Mouse (Mus musculus) heart, embryonic 10.5 days (tissue): ENCODE data around the gene Cope. TPM values are rescaled to one million over a fixed set of nuclear protein-coding genes. Genes with fewer than 3 reads are reported as not detected.
A peak's percentile ranks its signal among the peaks of the same experiment; 100 is the strongest.

Experiments used
- DNase-seq: peaks from one replicate; pipeline ENCODE4 v3.0.0-alpha.2; 2017; ENCODE audit warnings: low spot score
- H3K27ac ChIP-seq: fragments of 300-500 bp; sonication (generic); 2 replicates; pipeline ENCODE4 v1.5.1; 2016; ENCODE audit warnings: mild to moderate bottlenecking
- H3K27me3 ChIP-seq: fragments of 300-500 bp; sonication (generic); 2 replicates; pipeline ENCODE4 v1.6.1; 2016; ENCODE audit warnings: mild to moderate bottlenecking; ENCODE audit not compliant: poor library complexity, insufficient read depth, severe bottlenecking
- H3K36me3 ChIP-seq: fragments of 300-500 bp; sonication (generic); 2 replicates; pipeline ENCODE4 v1.6.1; 2016; ENCODE audit warnings: mild to moderate bottlenecking, moderate library complexity
- H3K4me1 ChIP-seq: fragments of 300-500 bp; sonication (generic); 2 replicates; pipeline ENCODE4 v1.6.1; 2016; ENCODE audit warnings: mild to moderate bottlenecking
- H3K4me3 ChIP-seq: fragments of 300-500 bp; sonication (generic); 2 replicates; pipeline ENCODE4 v1.5.1; 2016; ENCODE audit warnings: mild to moderate bottlenecking, moderate library complexity
- H3K9me3 ChIP-seq: fragments of 300-500 bp; sonication (generic); 2 replicates; pipeline ENCODE4 v1.6.1; 2016; ENCODE audit warnings: mild to moderate bottlenecking, moderate library complexity
- WGBS: fragments of 180-500 bp; shearing (Covaris S2); methylation state at CpG from one replicate; pipeline ENCODE4 v1.1.7; 2016; 5-methylcytosine and 5-hydroxymethylcytosine counted together
- polyA plus RNA-seq: library from polyadenylated mRNA; unstranded; fragments of >200 nt; fragmentation: Nextera tagmentation; extraction: Ambion mirVana; gene quantifications from 2 replicates; pipeline ENCODE4 v1.2.1, GENCODE M21; 2016

The Cope gene
- polyA plus RNA-seq, 1 experiment from 2014 or later: 398 TPM

DNA sequence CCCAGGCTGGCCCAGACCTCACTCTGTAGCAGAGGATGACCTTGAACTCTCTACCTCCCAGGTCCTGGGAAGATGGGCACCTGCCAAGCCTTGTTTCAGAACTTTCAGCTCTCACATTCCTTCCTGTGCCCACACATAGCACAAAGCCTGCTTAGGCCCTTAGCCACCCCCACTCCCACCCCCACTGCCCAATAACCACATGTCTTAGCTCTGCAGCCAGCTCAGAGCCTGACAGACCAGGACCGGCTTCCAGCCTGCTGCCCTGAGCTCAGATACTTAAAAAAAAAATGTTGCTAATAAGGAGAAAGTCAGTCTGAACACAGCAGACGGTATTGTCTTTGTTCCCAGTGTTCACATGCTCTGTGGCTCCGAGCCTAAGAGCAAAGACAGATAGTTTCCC is 21.3 kb upstream of the Cope start:
- Histone ChIP-seq H3K9me3 (no peaks in the 10 kb centered on the region), H3K27ac (peak overlapping the region; percentile 74), H3K27me3 (no peaks in the 10 kb centered on the region), H3K4me1 (peaks cover 61% of the 10 kb centered on the region), H3K4me3 (no peak overlapping the region), H3K36me3 (peaks cover 17% of the 10 kb centered on the region)
- WGBS: 51% methylated on average over 3 of the region's 3 CpGs
- DNase-seq: no peak

GRCm38 (mm10) chr8:70282603-70283135 is 19.6 kb upstream of the Cope start, which contains the start of gene Homer3:
Homer3 (plus strand) TSS chr8:70282827.
- 2% methylated on average over 36 of the region's 36 CpGs for WGBS
- peak; percentile 95 for DNase-seq
- Histone ChIP-seq H3K36me3 (peaks cover 34% of the 10 kb centered on the region), H3K27ac (peak within 1 kb of the TSS; percentile 95), H3K4me3 (peak within 1 kb of the TSS; percentile 85), H3K27me3 (no peaks in the 10 kb centered on the region), H3K9me3 (no peaks in the 10 kb centered on the region), H3K4me1 (peaks cover 54% of the 10 kb centered on the region)

DNA sequence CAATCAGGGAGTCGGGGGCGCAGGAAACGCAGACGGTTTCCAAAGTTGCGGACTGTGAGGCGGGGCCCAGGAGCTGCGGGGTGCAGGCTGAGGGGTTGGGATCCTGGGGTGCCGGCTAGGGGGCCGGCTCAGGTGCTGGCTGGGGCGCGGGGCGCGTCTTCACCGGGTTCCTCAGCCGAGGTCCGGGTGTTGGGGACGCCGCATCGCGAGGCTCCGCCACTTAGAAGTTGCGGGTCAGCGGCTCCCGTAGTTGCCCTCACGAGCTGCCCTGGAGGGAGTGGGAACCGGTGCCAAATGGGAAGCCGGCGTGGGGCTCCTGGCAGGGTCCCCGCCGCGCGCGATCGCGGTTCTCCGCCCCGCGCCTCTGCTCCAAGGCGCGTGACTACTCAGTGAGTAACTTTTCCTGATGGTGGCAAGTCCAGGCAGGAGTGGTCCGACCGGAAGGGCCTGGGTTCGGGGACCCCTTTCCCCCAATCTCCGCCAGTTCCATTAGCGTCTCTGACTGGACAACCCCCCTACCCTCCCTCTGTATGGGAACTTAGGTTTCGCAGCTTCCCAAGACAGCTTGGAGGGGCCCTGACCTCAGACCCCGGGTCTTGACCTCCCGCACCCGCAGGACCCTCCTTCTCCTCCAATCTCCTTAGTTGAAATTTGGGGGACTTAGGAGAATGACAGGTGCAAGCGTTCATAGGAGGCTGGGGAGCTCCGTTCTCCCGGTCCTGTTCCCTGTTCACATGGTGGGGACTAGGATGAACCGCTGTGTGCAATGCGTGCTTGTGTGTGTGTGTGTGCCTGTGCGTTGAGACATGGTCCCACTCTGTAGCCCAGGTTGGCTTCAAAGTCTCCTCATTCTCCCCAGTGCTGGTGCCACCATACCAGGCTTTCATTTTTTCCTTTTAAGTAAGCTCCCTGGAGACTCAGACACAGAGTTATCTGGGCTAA is 18.9 kb upstream of the Cope start:
- WGBS: 2% methylated on average over 55 of the region's 55 CpGs

DNA sequence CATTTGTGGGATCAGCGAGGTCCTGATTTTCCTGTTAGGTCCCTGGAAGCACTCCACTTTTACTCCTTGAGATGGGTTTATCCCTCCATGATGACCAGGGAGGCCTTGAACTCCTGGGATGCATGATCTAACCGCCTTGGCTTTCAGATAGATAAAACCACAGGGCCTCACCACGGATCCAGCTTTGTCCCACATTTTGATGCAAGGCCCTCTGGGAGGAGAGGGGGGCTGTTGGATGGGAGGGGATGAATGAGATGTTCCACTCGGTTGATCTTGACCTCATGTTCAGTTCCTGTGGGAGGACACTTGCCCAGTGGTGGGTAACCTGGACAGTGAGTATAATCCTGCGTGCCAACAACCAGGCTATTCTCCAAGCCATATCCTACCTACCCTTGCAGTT is 17.9 kb upstream of the Cope start:
- H3K4me3 ChIP-seq: peak overlapping the region; percentile 85; the same call in 1 of the 2 replicates
- H3K36me3 ChIP-seq: peaks cover 49% of the 10 kb centered on the region
- H3K27ac ChIP-seq: no peak overlapping the region
- WGBS: 75% methylated on average over 5 of the region's 5 CpGs
- peaks cover 37% of the 10 kb centered on the region for H3K4me1 ChIP-seq
- no peaks in the 10 kb centered on the region for H3K9me3 ChIP-seq
- no peaks in the 10 kb centered on the region for H3K27me3 ChIP-seq
- no peak for DNase-seq

More for the DNA sequence above, 18.9 kb upstream of the Cope start:
- Histone ChIP-seq H3K27ac (peak overlapping the region; percentile 95), H3K4me1 (peaks cover 47% of the 10 kb centered on the region), H3K4me3 (peak overlapping the region; percentile 85), H3K9me3 (no peaks in the 10 kb centered on the region), H3K36me3 (peaks cover 39% of the 10 kb centered on the region), H3K27me3 (no peaks in the 10 kb centered on the region)
- no peak for DNase-seq

- no peaks in the 10 kb centered on the region for H3K9me3 ChIP-seq
- H3K4me1 ChIP-seq: peaks cover 36% of the 10 kb centered on the region
- WGBS: 94% methylated on average over 15 of the region's 15 CpGs
- H3K27ac ChIP-seq: no peak overlapping the region
- no peak for DNase-seq
- no peaks in the 10 kb centered on the region for H3K27me3 ChIP-seq
- H3K4me3 ChIP-seq: no peak overlapping the region
- H3K36me3 ChIP-seq: peaks cover 57% of the 10 kb centered on the region
These were observed 17.0 kb upstream of the Cope start for GRCm38 (mm10) chr8:70285304-70285703.

- peaks cover 72% of the 10 kb centered on the region for H3K36me3 ChIP-seq
- 90% methylated on average over 8 of the region's 8 CpGs for WGBS
These were observed 15.6 kb upstream of the Cope start for GRCm38 (mm10) chr8:70286737-70287136.

GRCm38 (mm10) chr8:70293988-70294405 is 8.3 kb upstream of the Cope start:
- H3K36me3 ChIP-seq: peaks cover 95% of the 10 kb centered on the region
- 71% methylated on average over 5 of the region's 5 CpGs for WGBS

More at GRCm38 (mm10) chr8:70286737-70287136, 15.6 kb upstream of the Cope start:
- no peak for DNase-seq
- no peak overlapping the region for H3K4me3 ChIP-seq
- peaks cover 22% of the 10 kb centered on the region for H3K4me1 ChIP-seq
- H3K27me3 ChIP-seq: no peaks in the 10 kb centered on the region
- H3K9me3 ChIP-seq: no peaks in the 10 kb centered on the region
- H3K27ac ChIP-seq: no peak overlapping the region

DNA sequence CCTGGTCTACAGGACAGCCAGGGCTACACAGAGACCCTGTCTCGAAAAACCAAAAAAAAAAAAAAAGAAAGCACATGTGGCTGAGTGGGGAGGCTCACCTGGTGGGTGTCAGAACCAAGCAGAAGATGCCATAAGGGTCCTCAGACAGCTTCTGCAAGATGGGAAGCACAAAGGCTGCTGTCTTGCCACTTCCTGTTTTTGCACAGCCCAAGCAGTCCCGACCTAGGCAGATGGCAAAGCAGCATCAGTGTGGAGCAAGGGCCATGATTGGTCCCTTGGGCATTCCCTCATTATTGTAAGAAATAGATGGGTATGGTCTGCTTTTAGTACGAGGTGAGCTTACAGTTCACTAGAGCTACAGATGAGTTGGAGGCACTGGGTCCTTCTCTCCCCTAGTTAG is 1.4 kb upstream of the Cope start:
- H3K9me3 ChIP-seq: no peaks in the 10 kb centered on the region
- H3K36me3 ChIP-seq: peaks cover 62% of the 10 kb centered on the region
- H3K4me3 ChIP-seq: no peak overlapping the region
- WGBS: 77% methylated on average over 3 of the region's 3 CpGs
- H3K4me1 ChIP-seq: peaks cover 25% of the 10 kb centered on the region
- H3K27me3 ChIP-seq: no peaks in the 10 kb centered on the region
- no peak overlapping the region for H3K27ac ChIP-seq
- no peak for DNase-seq

More at GRCm38 (mm10) chr8:70293988-70294405, 8.3 kb upstream of the Cope start:
- Histone ChIP-seq H3K27ac (no peak overlapping the region), H3K4me1 (no peaks in the 10 kb centered on the region), H3K9me3 (no peaks in the 10 kb centered on the region), H3K4me3 (no peak overlapping the region), H3K27me3 (no peaks in the 10 kb centered on the region)
- no peak for DNase-seq

- 2% methylated on average over 16 of the region's 16 CpGs for WGBS
- peaks cover 25% of the 10 kb centered on the region for H3K4me1 ChIP-seq
- DNase-seq: peak; percentile 72
- peak overlapping the region; percentile 89 for H3K4me3 ChIP-seq
- peak overlapping the region; percentile 93 for H3K27ac ChIP-seq
- no peaks in the 10 kb centered on the region for H3K9me3 ChIP-seq
- no peaks in the 10 kb centered on the region for H3K27me3 ChIP-seq
- H3K36me3 ChIP-seq: peaks cover 59% of the 10 kb centered on the region
These were observed 583 bp downstream of the Cope start for GRCm38 (mm10) chr8:70302901-70303300.

DNA sequence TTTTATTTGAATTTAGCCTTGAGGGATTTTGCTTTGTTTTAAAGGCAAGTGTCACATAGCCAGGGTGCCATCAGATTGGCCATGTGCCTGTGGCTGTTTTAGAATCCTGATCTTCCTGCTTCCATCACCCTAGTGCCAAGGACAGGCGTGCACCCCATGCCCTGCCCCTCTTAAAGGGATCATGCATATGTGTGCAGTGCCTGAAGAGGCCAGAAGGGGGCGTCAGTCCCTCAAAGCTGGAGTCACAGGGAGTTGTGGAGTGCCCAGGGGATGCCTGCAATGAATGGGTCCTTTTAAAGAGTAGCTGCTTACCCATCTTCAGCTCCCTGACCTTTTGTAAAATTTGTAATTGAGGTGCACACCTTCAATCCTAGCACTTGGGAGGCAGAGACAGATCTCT is 7.0 kb downstream of the Cope start:
- no peaks in the 10 kb centered on the region for H3K9me3 ChIP-seq
- H3K4me1 ChIP-seq: 0 out of 2 replicates have a peak, but pooled peaks cover 3% of the 10 kb centered on the region
- H3K27me3 ChIP-seq: no peaks in the 10 kb centered on the region
- no peak for DNase-seq
- no peak overlapping the region for H3K27ac ChIP-seq
- 38% methylated on average over 2 of the region's 2 CpGs for WGBS
- no peak overlapping the region for H3K4me3 ChIP-seq
- H3K36me3 ChIP-seq: peaks cover 89% of the 10 kb centered on the region

- no peak for DNase-seq
- Histone ChIP-seq H3K27ac (no peak overlapping the region), H3K27me3 (peaks cover 22% of the 10 kb centered on the region), H3K4me1 (peaks cover 32% of the 10 kb centered on the region), H3K9me3 (no peaks in the 10 kb centered on the region), H3K36me3 (peaks cover 50% of the 10 kb centered on the region), H3K4me3 (no peak overlapping the region)
- WGBS: 84% methylated on average over 2 of the region's 2 CpGs
These were observed 11.1 kb downstream of the Cope start for GRCm38 (mm10) chr8:70313399-70313798.

DNA sequence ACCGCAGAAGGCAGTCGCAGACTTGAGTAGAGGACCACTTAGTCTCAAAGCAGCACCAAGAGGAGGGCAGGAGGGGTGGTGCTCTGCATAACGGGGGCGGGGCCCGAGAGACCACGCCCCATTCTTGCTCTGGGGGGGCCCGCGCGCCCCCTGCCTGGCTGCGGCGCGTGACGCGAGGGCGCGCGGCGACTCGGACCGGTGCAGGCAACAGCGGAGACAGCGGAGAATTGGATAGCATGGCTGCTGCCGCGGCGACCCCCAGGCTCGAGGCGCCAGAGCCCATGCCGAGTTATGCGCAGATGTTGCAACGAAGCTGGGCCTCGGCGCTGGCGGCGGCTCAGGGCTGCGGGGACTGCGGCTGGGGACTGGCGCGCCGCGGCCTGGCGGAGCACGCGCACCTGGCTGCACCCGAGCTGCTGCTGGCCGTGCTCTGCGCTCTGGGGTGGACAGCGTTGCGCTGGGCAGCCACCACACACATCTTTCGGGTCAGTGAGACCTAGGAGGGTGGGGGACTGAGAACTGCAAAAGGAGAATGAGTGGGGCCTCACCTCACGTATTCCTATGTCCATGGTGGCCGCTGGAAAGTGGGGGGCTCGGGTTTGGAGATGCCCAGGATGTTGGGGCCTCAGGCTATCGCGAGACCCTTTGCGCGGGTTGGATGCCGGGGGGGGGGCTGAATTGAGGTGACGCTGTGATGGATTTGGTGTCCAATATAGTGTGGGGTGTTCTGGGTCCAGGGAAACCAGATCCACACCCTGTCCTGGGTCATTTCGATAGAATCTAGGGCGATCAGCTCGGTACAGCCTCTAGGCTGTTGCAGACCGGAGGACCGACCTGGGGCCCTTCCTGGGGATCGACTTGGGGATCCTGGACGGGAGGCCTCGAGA is 13.5 kb downstream of the Cope start, which contains the start of gene Cers1:
Gene Cers1 (plus strand): TSS at position 152 of the 887 bp plus-strand sequence.
- DNase-seq: peak; percentile 84
- Histone ChIP-seq H3K9me3 (no peaks in the 10 kb centered on the region), H3K27me3 (peaks cover 25% of the 10 kb centered on the region), H3K27ac (peak within 1 kb of the TSS; percentile 84), H3K4me1 (peaks cover 32% of the 10 kb centered on the region), H3K36me3 (peaks cover 29% of the 10 kb centered on the region), H3K4me3 (peak within 1 kb of the TSS; percentile 72)
- WGBS: 3% methylated on average over 66 of the region's 66 CpGs
